In genomic region chr10:62450280-62450640, GRCm38 (mm10) we compare ENCODE assay signal across 8 mouse cellular contexts. TPM values are rescaled to one million over a fixed set of nuclear protein-coding genes. Genes with fewer than 3 reads are reported as not detected.
DNase-seq lines count a peak whose midpoint lies in the region; ATAC-seq and TF ChIP-seq lines count a peak whose summit lies in the region.

No protein-coding gene starts in this region.

- DNase-seq in lung, postnatal 4 days, result no peak
- DNase-seq in limb, embryonic 10.5 days (ENCODE audit: low spot score), result no peak
- no peak for DNase-seq in thymus, adult 18-20 months
- no peak for DNase-seq in urinary bladder, postnatal 36 days (ENCODE audit: low spot score in 2 of 2)
- no peak for DNase-seq in gastrocnemius, postnatal 36 days

- peaks cover 10% of the 10 kb centered on the region for H3K36me3 ChIP-seq in lung, embryonic 16.5 days (ENCODE audit: control insufficient read depth, insufficient read depth, low read length)
- peaks cover 31% of the 10 kb centered on the region for H3K36me3 ChIP-seq in limb, embryonic 10.5 days
- peaks cover 28% of the 10 kb centered on the region for H3K36me3 ChIP-seq in neural tube, embryonic 13.5 days

- H3K9me3 ChIP-seq in lung, embryonic 16.5 days (ENCODE audit: control insufficient read depth, low read length), result no peaks in the 10 kb centered on the region
- no peaks in the 10 kb centered on the region for H3K9me3 ChIP-seq in limb, embryonic 10.5 days (replicated peaks)
- no peaks in the 10 kb centered on the region for H3K9me3 ChIP-seq in neural tube, embryonic 13.5 days

- WGBS in lung, embryonic 16.5 days, result 33% methylated on average over 18 of the region's 18 CpGs
- 36% methylated on average over 18 of the region's 18 CpGs for WGBS in limb, embryonic 10.5 days
- WGBS in neural tube, embryonic 13.5 days, result 33% methylated on average over 18 of the region's 18 CpGs

- H3K9ac ChIP-seq in lung, embryonic 16.5 days (ENCODE audit: low read length), result peak overlapping the region; percentile 99
- peak overlapping the region; percentile 94 for H3K9ac ChIP-seq in neural tube, embryonic 13.5 days

- peak overlapping the region; percentile 79 for H3K27ac ChIP-seq in lung, embryonic 16.5 days (ENCODE audit: low read length)
- peak overlapping the region; percentile 86 for H3K27ac ChIP-seq in embryonic fibroblast, embryonic 13.5 days (ENCODE audit: insufficient read depth, low read length)
- H3K27ac ChIP-seq in limb, embryonic 10.5 days, result peak overlapping the region; percentile 99
- peak overlapping the region; percentile 91 for H3K27ac ChIP-seq in neural tube, embryonic 13.5 days (replicated peaks)

- no peak for TF ChIP-seq CTCF in embryonic fibroblast, embryonic 13.5 days (IDR thresholded peaks at IDR 0.05; ENCODE audit: borderline replicate concordance, insufficient read depth, low read length)

- peak; percentile 19; the same call in 1 of the 2 replicates for ATAC-seq in lung, embryonic 16.5 days (ENCODE audit: low read depth)
- peak; percentile 19 for ATAC-seq in neural tube, embryonic 13.5 days (ENCODE audit: low read depth)

- intact Hi-C loops in gastrocnemius, postnatal 36 days (cut with DNase I), result no loop called here

- peaks cover 11% of the 10 kb centered on the region for H3K4me1 ChIP-seq in lung, embryonic 16.5 days (replicated peaks; ENCODE audit: control insufficient read depth, insufficient read depth, low read length)
- peaks cover 5% of the 10 kb centered on the region; the same call in 1 of the 2 replicates for H3K4me1 ChIP-seq in embryonic fibroblast, embryonic 13.5 days (ENCODE audit: control insufficient read depth, insufficient read depth, low read length)
- peaks cover 14% of the 10 kb centered on the region for H3K4me1 ChIP-seq in limb, embryonic 10.5 days
- peaks cover 21% of the 10 kb centered on the region for H3K4me1 ChIP-seq in neural tube, embryonic 13.5 days (replicated peaks)

- peak overlapping the region; percentile 79 for H3K4me2 ChIP-seq in lung, embryonic 16.5 days (ENCODE audit: low read depth, low read length)
- H3K4me2 ChIP-seq in neural tube, embryonic 13.5 days, result peak overlapping the region; percentile 83

- peak overlapping the region; percentile 98 for H3K4me3 ChIP-seq in lung, embryonic 16.5 days (ENCODE audit: low read length)
- H3K4me3 ChIP-seq in embryonic fibroblast, embryonic 13.5 days (ENCODE audit: insufficient read depth, low read length), result peak overlapping the region; percentile 99
- peak overlapping the region; percentile 100 for H3K4me3 ChIP-seq in limb, embryonic 10.5 days
- peak overlapping the region; percentile 99 for H3K4me3 ChIP-seq in neural tube, embryonic 13.5 days

- H3K27me3 ChIP-seq in lung, embryonic 16.5 days (ENCODE audit: control insufficient read depth, insufficient read depth, low read depth, low read length), result no peaks in the 10 kb centered on the region
- H3K27me3 ChIP-seq in limb, embryonic 10.5 days (ENCODE audit: low read depth, poor library complexity, severe bottlenecking), result no peaks in the 10 kb centered on the region
- H3K27me3 ChIP-seq in neural tube, embryonic 13.5 days, result no peaks in the 10 kb centered on the region

- no peak for TF ChIP-seq POLR2A in embryonic fibroblast, embryonic 13.5 days (IDR thresholded peaks at IDR 0.05; ENCODE audit: low read depth, low read length)

RNA-seq across cellular contexts. Expression of gene Supv3l1, which starts 0.7 kb away (rescaled TPM):
- 22.2 and 24.2 TPM in 2 replicates for polyA plus RNA-seq in lung, embryonic 16.5 days (2015; fragmentation: Nextera tagmentation; extraction: Ambion mirVana)
- 19.7 and 22.7 TPM in 2 replicates for polyA plus RNA-seq in embryonic fibroblast, embryonic 13.5 days (2011; ENCODE audit: insufficient read length, low read depth, missing spikeins)
- polyA plus RNA-seq in limb, embryonic 10.5 days (2016; fragmentation: Nextera tagmentation; extraction: Ambion mirVana), result 30.9 and 31.6 TPM in 2 replicates
- polyA plus RNA-seq in neural tube, embryonic 13.5 days (2015; fragmentation: Nextera tagmentation; extraction: Ambion mirVana), result 20.5 and 21.6 TPM in 2 replicates
- 10 to 100 TPM; 17.1 to 19.7 TPM for total RNA-seq in gastrocnemius, postnatal 36 days (2021)

RNA-seq across cellular contexts. Expression of gene 4930507D05Rik, which starts 1.0 kb away (rescaled TPM):
- polyA plus RNA-seq in lung, embryonic 16.5 days (2015; fragmentation: Nextera tagmentation; extraction: Ambion mirVana), result 0.50 and 0.55 TPM in 2 replicates
- polyA plus RNA-seq in embryonic fibroblast, embryonic 13.5 days (2011; ENCODE audit: insufficient read length, low read depth, missing spikeins), result not detected in 2 replicates
- polyA plus RNA-seq in limb, embryonic 10.5 days (2016; fragmentation: Nextera tagmentation; extraction: Ambion mirVana), result 0.89 and 1.1 TPM in 2 replicates
- 1.6 and 1.8 TPM in 2 replicates for polyA plus RNA-seq in neural tube, embryonic 13.5 days (2015; fragmentation: Nextera tagmentation; extraction: Ambion mirVana)
- total RNA-seq in gastrocnemius, postnatal 36 days (2021), result not detected

RNA-seq across cellular contexts. Expression of gene Hkdc1, which starts 28.0 kb away (rescaled TPM):
- polyA plus RNA-seq in lung, embryonic 16.5 days (2015; fragmentation: Nextera tagmentation; extraction: Ambion mirVana), result 4.3 and 4.4 TPM in 2 replicates
- polyA plus RNA-seq in embryonic fibroblast, embryonic 13.5 days (2011; ENCODE audit: insufficient read length, low read depth, missing spikeins), result not detected in 2 replicates
- 0.20 and 1.1 TPM in 2 replicates for polyA plus RNA-seq in limb, embryonic 10.5 days (2016; fragmentation: Nextera tagmentation; extraction: Ambion mirVana)
- 0.43 and 0.45 TPM in 2 replicates for polyA plus RNA-seq in neural tube, embryonic 13.5 days (2015; fragmentation: Nextera tagmentation; extraction: Ambion mirVana)
- total RNA-seq in gastrocnemius, postnatal 36 days (2021), result not detected

RNA-seq across cellular contexts. Expression of gene Vps26a, which starts 36.3 kb away (rescaled TPM):
- 81.6 and 86.1 TPM in 2 replicates for polyA plus RNA-seq in lung, embryonic 16.5 days (2015; fragmentation: Nextera tagmentation; extraction: Ambion mirVana)
- 72.3 and 78.1 TPM in 2 replicates for polyA plus RNA-seq in embryonic fibroblast, embryonic 13.5 days (2011; ENCODE audit: insufficient read length, low read depth, missing spikeins)
- polyA plus RNA-seq in limb, embryonic 10.5 days (2016; fragmentation: Nextera tagmentation; extraction: Ambion mirVana), result 71.8 and 78.0 TPM in 2 replicates
- 67.0 and 69.0 TPM in 2 replicates for polyA plus RNA-seq in neural tube, embryonic 13.5 days (2015; fragmentation: Nextera tagmentation; extraction: Ambion mirVana)
- total RNA-seq in gastrocnemius, postnatal 36 days (2021), result 10 to 100 TPM; 24.3 to 29.0 TPM
